Mouse (Mus musculus) spleen, postnatal 14 days (tissue): ENCODE measurements around the gene 1700066M21Rik.

Experiments
- DNase-seq, 2 experiments: peaks; one replicate each; pipeline ENCODE4 v3.0.0; 2021 to 2022; ENCODE audit warnings: low spot score in 2 of 2

Gene 1700066M21Rik

DNA sequence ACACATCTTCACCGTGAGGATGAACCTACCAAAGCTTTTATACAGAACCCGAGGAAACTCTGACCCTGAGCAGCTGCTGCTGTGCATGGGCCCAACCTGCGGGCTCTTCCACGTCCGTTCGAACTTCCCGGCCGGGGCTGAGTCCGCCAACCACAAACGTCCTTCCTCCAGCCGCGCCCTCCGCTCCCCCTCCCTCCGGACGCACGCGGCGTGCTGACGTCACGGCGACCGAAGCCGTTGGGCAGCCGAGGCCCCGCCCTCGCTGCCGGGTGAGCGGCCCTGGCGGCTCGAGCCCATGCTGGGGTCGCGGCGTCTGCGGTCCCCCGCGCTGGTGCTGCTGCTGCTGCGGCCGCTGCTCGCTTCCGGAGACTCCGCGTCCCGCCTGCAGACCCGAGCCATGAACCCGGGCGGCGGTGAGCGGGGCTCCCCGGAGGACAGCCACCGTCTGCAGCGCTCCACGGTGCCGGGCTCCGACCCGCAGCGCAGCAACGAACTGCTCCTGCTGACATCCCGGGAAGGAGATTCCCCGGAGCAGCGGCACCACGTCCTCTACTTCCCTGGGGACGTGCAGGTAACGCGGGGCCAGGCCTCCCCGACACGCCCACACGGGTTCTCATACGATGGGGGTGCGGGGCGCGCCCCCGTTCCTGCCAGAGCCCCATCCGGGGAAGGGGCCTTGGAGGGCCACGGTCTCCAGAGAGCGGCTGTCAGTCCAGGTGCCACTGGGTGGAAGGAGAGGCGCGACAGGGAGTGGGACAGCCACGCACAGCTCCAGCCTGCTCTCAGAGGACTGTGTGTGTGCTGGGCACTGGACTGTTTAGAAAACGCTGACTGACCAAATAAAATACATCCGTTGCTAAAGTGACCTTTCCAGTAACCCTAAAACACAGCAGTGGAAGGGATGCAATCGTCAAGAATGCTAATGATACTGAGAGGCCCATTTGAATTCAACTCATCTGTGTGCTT, at the start of gene 1700066M21Rik:
Gene 1700066M21Rik (plus strand): TSS at position 245 of the 966 bp plus-strand sequence.
- DNase-seq, result peak; percentile 90 to 96

DNA sequence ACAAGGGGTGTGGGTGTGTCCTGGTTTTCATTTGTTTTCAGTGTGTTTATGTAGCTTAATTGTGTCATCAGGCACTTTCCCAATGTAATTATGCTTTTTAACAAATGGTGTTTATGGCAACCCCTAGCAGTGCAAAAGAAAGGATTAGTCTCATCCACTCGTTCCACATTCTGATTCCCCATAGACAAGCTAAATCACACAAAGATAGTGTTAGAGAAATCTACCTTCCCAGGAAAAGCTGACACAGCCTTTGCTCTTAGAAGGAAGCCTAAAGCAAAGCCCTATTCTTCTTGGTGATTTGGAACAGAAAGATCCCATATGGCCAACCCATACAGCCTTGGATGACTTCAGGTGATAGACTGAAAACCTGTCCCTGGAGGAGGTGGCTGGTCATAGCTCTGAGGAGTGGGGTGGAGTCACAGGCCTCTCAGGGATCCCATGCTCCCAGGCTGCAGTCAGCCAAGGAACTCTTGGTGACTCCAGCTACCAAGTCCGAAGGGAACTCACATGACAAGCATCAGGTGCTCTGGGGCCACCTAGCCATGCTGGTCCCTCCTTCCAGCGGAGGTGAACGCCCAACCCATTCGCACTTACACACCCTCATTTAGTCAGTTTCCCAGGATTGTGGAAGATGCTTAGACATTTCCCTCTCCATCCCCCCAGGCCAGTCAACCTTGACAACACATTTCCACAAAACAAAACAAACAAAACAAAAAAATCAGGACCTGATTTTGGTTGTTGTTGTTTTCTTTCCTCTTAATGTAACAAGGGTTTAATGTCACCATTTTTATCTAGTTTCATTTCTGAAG, 47.9 kb upstream of the 1700066M21Rik start:
- DNase-seq, result no peak

DNA sequence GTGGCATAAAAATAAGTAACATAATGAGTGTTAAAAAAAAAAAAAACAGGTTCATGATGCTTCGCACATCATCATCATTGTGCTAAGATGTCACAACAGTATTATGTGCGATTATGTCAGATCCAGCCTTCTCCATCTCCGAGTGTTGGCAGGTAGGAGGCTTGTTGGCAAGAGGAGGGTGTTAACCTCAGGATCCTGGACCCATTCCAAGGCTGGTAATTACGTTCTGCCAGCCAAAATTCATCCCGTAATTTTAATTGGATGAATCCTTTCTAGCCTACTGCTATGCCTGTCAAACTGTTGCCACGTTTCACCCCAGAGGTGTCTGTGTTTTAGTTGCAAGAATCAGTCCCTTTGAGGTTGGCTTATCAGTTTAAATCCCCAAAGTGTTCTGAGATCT, 47.2 kb upstream of the 1700066M21Rik start:
- DNase-seq, result no peak

DNA sequence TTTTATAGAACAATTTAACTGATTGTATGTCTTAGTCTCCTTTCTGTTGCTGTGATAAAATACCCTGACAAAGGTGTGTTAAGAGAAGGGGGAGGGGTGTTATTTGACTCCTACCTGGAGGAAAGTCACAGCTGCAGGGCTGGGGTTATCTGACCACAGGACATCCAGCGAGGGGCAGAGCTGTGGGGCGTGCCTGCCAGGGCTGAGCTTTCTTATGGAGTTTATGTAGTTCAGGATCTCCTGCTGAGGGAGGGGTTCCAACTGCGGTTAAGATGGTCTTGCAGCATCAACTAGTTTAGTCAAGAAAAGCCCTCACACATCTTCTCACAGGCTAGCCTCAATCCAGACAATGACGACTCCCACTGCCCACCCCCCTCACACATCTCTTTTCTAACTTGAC, 45.4 kb upstream of the 1700066M21Rik start:
- no peak for DNase-seq

DNA sequence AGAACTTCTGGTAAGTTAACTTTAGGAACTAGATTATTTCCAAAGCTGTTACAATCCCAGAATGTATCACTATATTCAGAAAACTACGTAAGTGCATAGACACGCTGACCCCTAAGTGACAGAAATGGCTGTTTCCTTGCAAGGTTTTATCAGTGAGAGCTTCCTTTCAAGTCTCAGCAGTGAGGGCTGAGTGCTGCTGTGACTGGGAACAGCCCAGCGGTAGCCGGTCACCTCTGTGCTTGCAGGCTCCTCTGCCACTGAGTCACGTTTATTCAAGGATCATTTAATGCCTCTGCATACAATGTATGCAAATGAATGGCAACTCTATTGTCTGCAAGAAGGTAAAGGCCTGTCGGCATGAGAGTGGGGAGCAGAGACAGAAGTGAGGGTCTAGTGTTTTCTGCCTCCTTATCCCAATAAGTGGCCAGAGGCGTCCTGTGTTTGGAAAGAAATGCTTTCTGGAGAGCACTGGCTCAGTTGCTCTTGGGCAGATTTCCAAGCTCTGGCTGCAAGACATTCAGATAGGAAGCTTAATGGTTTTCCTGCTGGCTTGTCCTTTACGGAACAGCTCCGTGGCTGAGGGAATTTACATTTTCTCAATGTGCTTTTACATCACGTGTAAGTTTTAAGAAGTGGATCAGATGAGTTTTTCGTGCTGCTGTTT, 43.7 kb upstream of the 1700066M21Rik start:
- no peak for DNase-seq

DNA sequence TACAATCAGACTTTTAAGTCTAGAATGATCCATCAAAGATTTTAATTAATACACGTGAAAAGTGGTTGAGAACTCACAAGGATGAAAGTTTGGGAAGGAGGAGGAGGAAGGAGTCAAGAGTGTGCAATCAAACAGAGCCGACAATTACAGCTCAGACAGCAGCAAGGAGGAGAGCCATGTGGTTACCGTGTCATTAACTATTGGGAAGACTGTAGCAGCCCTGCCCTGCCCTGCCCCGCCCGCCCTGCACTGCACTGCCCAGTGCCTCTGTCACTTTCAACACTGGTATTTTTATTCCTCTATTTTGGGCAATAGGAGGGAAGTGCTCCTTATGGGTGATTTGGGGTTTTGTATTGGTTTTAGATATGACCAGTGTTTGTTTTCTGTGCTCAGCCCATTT, 42.2 kb upstream of the 1700066M21Rik start:
- DNase-seq, result no peak

DNA sequence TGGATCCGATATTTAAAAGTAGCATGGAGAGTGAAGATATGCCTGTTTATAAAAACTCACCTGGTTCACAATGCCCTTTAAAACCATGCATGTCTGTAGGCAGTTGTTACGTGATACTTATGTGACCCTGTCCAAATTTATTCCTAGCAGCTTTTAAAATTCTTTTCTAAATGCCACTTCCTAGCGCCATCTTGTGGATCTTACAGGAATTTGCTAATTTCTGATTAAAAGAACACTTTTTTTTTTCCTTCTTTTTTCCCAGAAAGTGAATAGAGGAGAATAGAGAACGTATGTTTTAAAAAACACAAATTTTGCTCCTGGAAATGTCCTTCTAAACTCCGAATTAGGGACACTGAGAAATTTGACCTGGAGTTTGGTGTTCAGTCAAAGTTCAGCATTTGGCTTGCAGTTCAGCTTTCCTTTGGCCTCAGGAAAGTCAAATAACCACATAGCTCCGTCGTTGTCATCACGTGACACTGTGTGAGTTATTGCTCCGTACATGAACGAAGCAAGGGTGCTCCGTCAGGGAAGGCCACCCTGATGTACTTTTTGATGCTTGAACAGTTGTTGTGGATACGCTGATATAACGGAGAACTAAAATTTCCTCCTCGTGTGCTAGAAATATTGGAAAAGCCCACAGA, 38.1 kb upstream of the 1700066M21Rik start:
- no peak for DNase-seq

DNA sequence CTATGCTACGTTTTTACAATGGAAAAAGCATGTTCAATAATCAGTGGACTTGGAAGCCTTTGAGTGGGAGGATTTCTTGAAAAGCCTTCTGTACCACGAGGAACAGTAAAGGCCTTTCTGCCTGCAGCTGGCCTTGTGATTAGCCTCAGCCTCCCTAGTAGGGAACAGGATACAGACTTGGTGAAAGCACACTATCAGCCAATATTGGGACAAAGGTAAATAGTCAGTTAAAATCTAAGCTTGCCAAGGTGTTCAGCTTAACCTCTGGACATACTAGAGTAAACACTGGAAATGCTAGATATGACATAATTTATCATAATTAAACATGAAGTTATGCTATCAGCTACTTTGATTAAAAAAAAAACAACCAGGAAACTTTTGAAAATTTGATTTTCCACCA, 36.2 kb upstream of the 1700066M21Rik start:
- no peak for DNase-seq

DNA sequence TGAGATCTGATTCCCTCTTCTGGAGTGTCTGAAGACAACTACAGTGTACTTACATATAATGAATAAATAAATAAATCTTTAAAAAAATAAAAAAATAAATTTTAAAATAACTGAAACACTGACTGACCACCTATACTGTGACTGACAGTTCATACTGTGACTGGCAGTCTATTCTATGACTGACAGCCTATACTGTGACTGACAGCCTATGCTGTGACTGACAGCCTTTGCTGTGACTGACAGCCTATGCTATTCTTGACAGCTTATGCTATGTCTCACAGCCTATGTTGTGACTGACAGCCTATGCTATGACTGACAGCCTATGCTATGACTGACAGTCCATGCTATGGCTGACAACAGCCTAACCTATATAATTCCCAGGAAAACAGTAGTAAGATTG, 29.9 kb upstream of the 1700066M21Rik start:
- no peak for DNase-seq

DNA sequence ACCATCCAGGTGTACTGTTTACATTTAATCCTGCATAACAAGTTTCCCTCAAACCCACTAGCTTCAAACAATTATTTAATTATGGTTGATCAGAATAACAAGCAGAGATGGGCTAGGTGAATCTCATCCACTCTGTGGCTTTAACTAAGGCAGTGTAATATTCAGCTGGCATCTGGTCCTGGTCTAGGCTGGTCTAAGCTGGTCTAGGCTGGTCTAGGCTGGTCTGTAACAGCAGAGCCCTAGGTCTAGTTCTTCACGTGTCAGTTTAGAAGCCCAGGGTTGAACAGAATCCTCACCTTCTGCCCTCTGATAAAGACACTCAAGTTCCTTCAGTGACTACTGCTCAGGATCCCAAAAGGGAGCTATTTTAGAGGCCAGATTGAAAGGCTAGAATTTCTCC, 25.5 kb upstream of the 1700066M21Rik start:
- no peak for DNase-seq

DNA sequence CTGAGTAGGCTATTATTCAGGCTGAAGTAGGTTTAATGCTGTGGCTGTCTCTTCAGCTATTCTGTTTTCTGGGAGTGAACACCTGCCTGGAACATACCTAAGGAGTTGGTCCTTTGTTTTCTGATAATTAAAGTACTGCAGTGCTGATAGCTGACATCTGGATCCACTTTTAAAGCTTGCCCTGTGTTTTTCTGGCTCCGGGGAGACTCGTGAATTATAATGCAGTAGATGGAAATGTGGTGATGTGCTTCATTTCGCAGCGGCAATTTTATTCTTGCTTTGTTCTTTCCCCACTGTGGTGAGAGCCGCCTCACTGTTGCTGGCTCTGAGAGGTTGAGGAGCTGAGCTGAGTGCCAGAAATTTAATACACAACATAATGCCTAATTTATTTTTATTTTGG, 18.9 kb upstream of the 1700066M21Rik start:
- DNase-seq, result no peak

DNA sequence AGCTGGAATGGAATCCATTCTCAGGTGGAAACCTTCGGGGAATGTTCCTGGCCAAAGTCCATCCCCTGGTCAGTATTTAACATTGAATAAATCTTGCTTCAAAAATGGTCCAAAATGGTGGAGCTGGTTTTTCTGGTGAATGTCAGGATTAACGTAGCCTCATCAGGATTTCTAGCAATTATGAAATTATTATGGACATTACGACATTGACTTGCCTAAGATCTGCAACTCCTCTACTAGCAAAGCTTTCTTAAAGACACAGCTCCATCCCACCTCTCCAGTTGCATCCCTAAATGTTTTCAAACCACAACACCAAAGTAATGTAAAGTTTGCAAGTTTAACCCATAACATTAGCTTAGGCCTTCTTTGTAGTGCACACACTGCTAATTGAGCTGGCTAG, 10.0 kb upstream of the 1700066M21Rik start:
- DNase-seq, result no peak

DNA sequence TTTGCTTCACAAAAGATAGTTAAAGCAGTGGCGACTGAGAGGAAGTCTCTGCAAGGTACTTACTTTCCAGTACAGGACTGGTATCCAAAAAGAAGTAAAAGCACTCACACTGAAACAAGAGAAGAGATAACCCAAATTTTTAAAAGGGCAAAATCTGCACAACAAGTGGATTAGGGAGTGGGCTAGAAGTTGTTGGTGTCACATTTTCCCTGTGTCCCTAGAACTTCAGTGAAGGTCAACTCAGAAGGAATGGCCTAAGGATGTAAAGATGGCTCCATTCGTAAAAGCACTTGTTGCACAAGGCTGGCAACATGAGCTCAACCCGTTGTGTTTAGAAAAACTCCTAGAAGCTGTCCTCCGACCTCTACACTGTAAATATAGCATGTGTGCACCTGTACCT, 8.3 kb upstream of the 1700066M21Rik start:
- no peak for DNase-seq

DNA sequence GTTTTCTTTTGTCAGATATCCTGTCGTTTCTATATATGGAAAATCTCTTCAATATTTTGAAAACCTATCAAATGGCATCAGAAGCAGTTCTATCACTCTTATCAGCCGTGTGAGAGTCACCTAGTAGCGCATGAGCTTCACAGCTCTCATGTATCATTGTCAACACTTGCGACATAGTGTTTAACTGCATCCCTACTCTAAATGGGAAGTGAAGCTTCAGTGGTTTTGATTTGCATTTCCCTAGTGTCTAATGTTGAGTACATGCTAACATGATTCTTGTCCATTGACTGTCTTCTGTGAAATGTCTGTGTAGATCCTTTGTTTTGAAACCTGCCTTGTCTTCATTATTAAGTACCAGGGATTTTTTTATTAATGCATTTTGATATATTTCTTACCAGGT, 7.0 kb upstream of the 1700066M21Rik start:
- DNase-seq, result no peak

DNA sequence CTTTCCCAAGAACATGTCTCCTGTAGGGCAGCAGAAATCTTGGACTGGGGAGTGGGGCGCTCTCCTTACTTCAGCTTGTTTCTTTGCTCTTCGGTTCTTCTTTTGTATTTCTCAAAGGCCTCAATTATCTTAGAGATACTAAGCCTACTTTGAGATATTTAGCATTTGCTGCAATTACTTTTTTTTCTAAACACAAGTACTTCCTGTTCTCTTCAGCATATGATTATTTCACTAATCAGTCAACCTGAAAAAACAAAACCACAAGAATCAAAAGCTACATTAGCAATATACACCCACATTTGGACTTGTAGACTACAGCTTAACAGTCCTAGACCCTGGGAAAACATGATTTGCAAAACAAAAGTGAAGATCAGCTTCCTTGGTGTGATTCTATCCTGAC, 2.1 kb upstream of the 1700066M21Rik start:
- DNase-seq, result no peak

DNA sequence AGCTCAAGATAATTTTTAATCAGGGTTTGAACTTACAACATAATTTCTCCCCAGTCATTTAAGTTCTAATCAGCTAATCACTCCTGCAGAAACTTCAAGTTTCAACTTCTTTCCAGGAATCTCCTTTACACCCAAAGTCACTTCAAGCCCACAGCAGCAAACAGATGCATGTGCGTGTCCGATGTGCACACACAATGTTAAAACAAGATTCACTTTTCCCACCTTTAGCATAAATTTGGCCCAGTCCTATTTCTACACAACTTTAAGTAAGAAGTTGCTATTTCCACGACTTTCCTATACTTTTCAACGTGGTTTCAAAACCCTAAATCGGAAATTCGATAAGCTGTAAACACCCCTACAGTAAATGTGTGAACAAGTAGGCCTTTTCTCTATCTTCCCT, 614 bp upstream of the 1700066M21Rik start:
- no peak for DNase-seq

DNA sequence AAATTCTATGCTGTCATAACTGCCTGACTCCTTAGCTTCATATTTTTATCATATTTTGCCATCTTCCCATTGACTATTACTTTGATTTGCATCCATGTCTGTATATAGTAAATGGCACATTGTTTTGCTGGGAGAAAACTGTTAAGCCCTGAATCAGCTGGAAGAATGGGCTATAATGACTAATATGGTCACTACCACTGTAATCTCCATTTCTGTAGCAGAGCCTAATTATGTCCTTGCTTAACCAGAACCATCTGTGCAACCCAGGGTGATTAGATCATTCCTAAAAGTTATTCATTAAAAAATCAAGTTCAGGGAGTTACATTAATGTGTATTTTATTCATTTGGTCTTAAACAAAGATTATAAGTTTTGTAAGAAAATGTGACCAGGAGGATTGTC, 9.1 kb downstream of the 1700066M21Rik start:
- no peak for DNase-seq

DNA sequence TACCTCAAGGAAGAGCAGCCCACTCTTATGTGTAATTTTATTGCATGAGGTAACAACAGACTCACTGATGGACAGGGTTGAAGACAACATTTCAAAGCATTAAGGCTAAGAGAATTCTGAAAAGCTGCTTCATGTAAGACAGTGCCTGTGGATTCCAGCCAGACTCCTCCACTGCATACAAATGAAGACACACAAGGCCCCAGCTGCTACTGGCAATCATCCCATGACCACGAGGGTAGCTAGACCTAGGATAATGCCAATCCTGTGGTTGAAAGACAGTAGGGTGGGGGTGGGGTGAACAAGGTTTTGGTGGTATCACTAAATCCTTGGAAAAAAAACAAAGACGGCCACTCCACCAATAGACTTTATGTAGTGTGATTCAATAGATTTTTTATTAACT, 10.5 kb downstream of the 1700066M21Rik start:
- DNase-seq, result no peak

DNA sequence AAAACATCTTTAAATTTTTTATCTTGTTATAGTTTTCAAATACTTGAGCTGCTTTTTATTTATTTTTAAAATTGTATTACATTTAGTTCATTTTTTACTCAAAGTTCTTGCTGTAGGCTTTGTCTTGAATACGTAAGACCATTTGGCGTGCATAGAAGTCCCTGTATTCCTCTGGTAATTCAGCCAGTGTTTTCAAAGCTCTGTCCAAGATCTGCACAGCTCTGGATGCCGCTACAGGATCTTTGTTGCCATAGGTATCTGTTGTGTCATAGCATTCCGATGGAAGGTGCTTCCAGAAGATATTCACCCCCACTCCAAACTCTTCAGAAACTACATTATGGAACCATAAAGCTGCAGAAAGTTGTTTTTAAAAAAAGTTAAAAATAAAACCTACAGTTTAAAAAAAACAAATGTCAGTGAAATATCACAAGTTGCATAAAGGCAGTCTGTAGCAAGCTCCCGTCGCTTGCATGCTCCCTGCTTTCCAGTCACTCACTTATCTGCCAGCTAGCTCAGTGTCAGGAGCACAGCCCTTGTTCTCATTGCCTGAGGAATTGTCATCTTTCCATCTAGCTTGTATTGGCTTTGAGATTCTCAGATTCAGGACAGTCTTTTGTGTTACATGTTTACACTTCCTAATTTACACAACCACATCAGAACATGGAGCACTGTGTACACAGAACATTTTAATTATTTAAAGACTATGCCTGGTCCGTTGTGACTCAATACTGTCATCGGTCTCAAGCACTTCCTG, 11.2 kb downstream of the 1700066M21Rik start:
- DNase-seq, result no peak

DNA sequence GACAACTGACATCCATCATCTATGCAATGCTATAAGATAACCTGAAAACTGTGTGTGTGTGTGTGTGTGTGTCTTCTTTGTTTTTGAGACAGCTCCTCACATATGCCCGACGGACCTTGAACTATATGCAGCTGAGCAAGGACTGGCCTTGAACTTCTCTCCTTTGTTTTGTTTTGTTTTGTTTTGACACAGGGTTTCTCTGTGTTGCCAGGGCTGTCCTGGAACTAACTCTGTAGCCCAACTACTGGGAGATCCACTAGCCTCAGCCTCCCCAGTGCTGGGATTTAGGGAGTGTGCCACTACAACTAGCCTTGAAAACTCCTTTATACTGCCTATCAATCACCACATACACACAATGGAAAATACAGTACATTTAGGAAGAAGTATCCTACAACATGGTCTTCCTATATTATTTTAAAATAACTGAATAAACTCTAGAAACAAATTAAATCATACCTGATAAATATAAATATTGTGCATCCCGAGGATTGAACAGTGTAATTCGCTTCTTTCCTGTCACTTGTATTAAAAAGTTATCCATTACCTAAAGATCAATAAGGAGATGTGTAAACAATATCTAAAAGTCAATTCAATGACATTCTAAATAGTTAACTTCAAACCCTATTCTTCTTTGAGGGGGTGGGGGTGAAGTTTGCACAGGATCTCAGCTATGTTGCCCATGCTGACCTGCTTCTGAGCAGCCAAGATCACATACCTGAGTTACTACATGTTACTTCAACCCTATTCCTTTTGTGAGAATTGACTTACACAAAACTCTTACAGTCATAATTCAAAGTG, 13.8 kb downstream of the 1700066M21Rik start:
- no peak for DNase-seq
